Comparison of ENCODE assay signal across 20 mouse cellular contexts in the genomic region with DNA sequence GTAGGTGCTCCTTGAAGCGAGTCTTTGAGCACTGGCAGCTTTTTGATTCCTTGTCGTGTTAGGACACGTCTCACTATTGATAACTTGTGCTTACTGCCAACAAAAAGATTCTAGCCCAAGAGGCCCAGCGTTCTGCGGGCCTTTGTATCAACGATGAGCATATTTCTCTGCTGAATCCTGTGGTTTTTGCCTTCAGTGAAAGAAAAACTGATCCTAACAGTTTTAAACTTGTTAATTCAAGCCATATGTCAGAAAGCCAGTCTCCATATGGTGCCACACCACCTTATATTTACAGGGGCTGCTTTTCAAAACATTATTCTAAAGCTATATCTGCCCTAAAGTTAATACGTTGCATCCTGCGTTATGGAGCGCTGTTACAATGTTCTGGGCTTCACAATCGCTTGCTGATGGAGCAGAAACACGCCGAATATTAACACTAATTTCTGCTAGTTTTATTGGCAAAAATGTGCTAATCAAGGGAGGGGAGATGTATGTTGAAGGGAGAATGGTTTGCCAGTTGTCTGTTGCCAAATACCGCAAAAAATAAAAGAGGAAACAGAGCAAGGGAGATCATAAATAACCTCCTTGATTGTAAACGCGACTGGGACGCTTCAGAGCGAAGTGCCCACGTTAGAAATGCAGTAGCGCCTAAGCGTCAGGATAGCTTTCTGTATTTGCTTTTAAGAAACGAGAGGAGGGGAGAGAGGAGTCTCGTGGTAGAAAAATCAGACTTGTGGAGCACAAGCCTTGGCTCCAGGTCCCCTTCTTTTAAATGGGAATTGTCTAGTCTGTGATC.
A peak's percentile ranks its signal among the peaks of the same experiment; 100 is the strongest.
DNase-seq lines count a peak whose midpoint lies in the region; ATAC-seq and TF ChIP-seq lines count a peak whose summit lies in the region.
"Had no signal": no experiment of that assay in that cellular context is flagged by ENCODE, and none has a peak within 500 bp of the region (broad histone marks: within the 10 kb centered on the region; RNA-seq: fewer than 3 reads in every experiment).

No protein-coding gene starts in this region.

- no peak overlapping the region for H3K4me3 ChIP-seq in forebrain, embryonic 15.5 days
- H3K4me3 ChIP-seq in forebrain, embryonic 11.5 days (ENCODE audit: low read depth, low read length) = no peak overlapping the region
- H3K4me3 ChIP-seq in embryonic fibroblast, embryonic 13.5 days (ENCODE audit: insufficient read depth, low read length) = no peak overlapping the region
- peak overlapping the region; percentile 26 for H3K4me3 ChIP-seq in limb, embryonic 13.5 days
- H3K4me3 ChIP-seq: erythroblast, embryonic 14.5 days; heart, embryonic 13.5 days had no signal

- H3K27ac ChIP-seq in forebrain, embryonic 15.5 days (replicated peaks) = peak overlapping the region; percentile 83
- no peak overlapping the region for H3K27ac ChIP-seq in forebrain, embryonic 11.5 days (ENCODE audit: low read depth, low read length)
- peak overlapping the region; percentile 77 for H3K27ac ChIP-seq in embryonic fibroblast, embryonic 13.5 days (ENCODE audit: insufficient read depth, low read length)
- no peak overlapping the region for H3K27ac ChIP-seq in limb, embryonic 13.5 days
- H3K27ac ChIP-seq: heart, embryonic 13.5 days; liver, embryonic 14.5 days had no signal

- H3K27me3 ChIP-seq in forebrain, embryonic 15.5 days = no peaks in the 10 kb centered on the region
- H3K27me3 ChIP-seq in forebrain, embryonic 11.5 days (ENCODE audit: control insufficient read depth, insufficient read depth, low read length) = no peaks in the 10 kb centered on the region
- no peaks in the 10 kb centered on the region for H3K27me3 ChIP-seq in limb, embryonic 13.5 days
- H3K27me3 ChIP-seq: heart, embryonic 13.5 days had no signal

- no peaks in the 10 kb centered on the region for H3K9me3 ChIP-seq in forebrain, embryonic 15.5 days
- no peaks in the 10 kb centered on the region for H3K9me3 ChIP-seq in forebrain, embryonic 11.5 days (ENCODE audit: control insufficient read depth, low read length)
- no peaks in the 10 kb centered on the region for H3K9me3 ChIP-seq in limb, embryonic 13.5 days
- H3K9me3 ChIP-seq: heart, embryonic 13.5 days had no signal

- DNase-seq in forebrain, embryonic 11.5 days (ENCODE audit: low spot score) = no peak
- DNase-seq in brain, embryonic 14.5 days (ENCODE audit: low read depth) = peak; percentile 78
- DNase-seq in adrenal gland, postnatal 14 days = no peak
- DNase-seq in heart, postnatal 10 days = no peak
- DNase-seq in urinary bladder, postnatal 10 days (ENCODE audit: low spot score) = no peak
- DNase-seq: cerebellum, adult 11 months; cerebellum, postnatal 25 days; heart, postnatal 4 days; kidney, adult 9 months; kidney, postnatal 36 days; midbrain, embryonic 14.5 days had no signal

- 47% methylated on average over 22 of the region's 22 CpGs for WGBS in forebrain, embryonic 15.5 days
- WGBS in forebrain, embryonic 11.5 days = 76% methylated on average over 22 of the region's 22 CpGs
- WGBS in limb, embryonic 13.5 days = 12% methylated on average over 22 of the region's 22 CpGs

- TF ChIP-seq POLR2A in brain, embryonic 14.5 days (IDR thresholded peaks at IDR 0.05; ENCODE audit: borderline replicate concordance, extremely low read depth, insufficient read depth, insufficient read length, poor library complexity, severe bottlenecking) = no peak
- no peak for TF ChIP-seq POLR2A in embryonic fibroblast, embryonic 13.5 days (IDR thresholded peaks at IDR 0.05; ENCODE audit: low read depth, low read length)

- intact Hi-C loops in heart, postnatal 10 days (cut with DNase I) = no loop called here

- TF ChIP-seq CTCF in brain, embryonic 14.5 days (IDR thresholded peaks at IDR 0.05; ENCODE audit: borderline replicate concordance, extremely low read depth, insufficient read depth, insufficient read length) = no peak
- TF ChIP-seq CTCF in embryonic fibroblast, embryonic 13.5 days (IDR thresholded peaks at IDR 0.05; ENCODE audit: borderline replicate concordance, insufficient read depth, low read length) = no peak

- H3K4me2 ChIP-seq in forebrain, embryonic 15.5 days (replicated peaks) = peak overlapping the region; percentile 26
- no peak overlapping the region for H3K4me2 ChIP-seq in forebrain, embryonic 11.5 days (ENCODE audit: low read depth, low read length, severe bottlenecking)
- peak overlapping the region; percentile 61 for H3K4me2 ChIP-seq in limb, embryonic 13.5 days (replicated peaks)
- H3K4me2 ChIP-seq: heart, embryonic 13.5 days had no signal

- no peak overlapping the region for H3K9ac ChIP-seq in forebrain, embryonic 15.5 days (replicated peaks)
- no peak overlapping the region for H3K9ac ChIP-seq in forebrain, embryonic 11.5 days (ENCODE audit: low read length)
- no peak overlapping the region for H3K9ac ChIP-seq in limb, embryonic 13.5 days
- H3K9ac ChIP-seq: heart, embryonic 13.5 days; liver, embryonic 14.5 days had no signal

- H3K4me1 ChIP-seq in forebrain, embryonic 15.5 days = peaks cover 23% of the 10 kb centered on the region
- no peaks in the 10 kb centered on the region for H3K4me1 ChIP-seq in forebrain, embryonic 11.5 days (replicated peaks; ENCODE audit: control insufficient read depth, insufficient read depth, low read length)
- peaks cover 5% of the 10 kb centered on the region; the same call in 1 of the 2 replicates for H3K4me1 ChIP-seq in embryonic fibroblast, embryonic 13.5 days (ENCODE audit: control insufficient read depth, insufficient read depth, low read length)
- peaks cover 24% of the 10 kb centered on the region for H3K4me1 ChIP-seq in limb, embryonic 13.5 days
- H3K4me1 ChIP-seq: heart, embryonic 13.5 days had no signal

- no peaks in the 10 kb centered on the region for H3K36me3 ChIP-seq in forebrain, embryonic 15.5 days
- H3K36me3 ChIP-seq in forebrain, embryonic 11.5 days (ENCODE audit: control insufficient read depth, insufficient read depth, low read length) = no peaks in the 10 kb centered on the region
- no peaks in the 10 kb centered on the region for H3K36me3 ChIP-seq in limb, embryonic 13.5 days
- H3K36me3 ChIP-seq: heart, embryonic 13.5 days had no signal

- ATAC-seq in forebrain, embryonic 15.5 days (replicated peaks) = peak; percentile 65
- ATAC-seq in forebrain, embryonic 11.5 days (replicated peaks; ENCODE audit: low FRiP score) = no peak
- no peak for ATAC-seq in limb, embryonic 13.5 days (ENCODE audit: low FRiP score, low read depth)
- ATAC-seq: activated CD4-positive, CD25-positive, alpha-beta regulatory T cell, adult 4 months; lung, postnatal 0 days; Patski had no signal

Comparison
In these comparisons a context has a peak if more than half of its experiments do, and no peak if none do; other contexts are left out.
1. H3K27ac ChIP-seq: peak in forebrain, embryonic 15.5 days (single experiment) and embryonic fibroblast, embryonic 13.5 days (single experiment); none in forebrain, embryonic 11.5 days (single experiment) and limb, embryonic 13.5 days (single experiment).